Mouse (Mus musculus) liver, adult 2 months (tissue): Measurements from ENCODE around the gene Rnf183.

Experiments used
- CTCF ChIP-seq: fragments of 200-500 bp; IDR thresholded peaks from 2 replicates; pipeline ENCODE4 v1.5.1; 2011; ENCODE audit warnings: low read depth, low read length, control low read depth
- POLR2A ChIP-seq: fragments of 200-500 bp; IDR thresholded peaks from 2 replicates; pipeline ENCODE4 v1.6.1; 2011; ENCODE audit warnings: low read length, control low read depth; ENCODE audit not compliant: insufficient read depth; ENCODE audit errors: extremely low read depth

DNA sequence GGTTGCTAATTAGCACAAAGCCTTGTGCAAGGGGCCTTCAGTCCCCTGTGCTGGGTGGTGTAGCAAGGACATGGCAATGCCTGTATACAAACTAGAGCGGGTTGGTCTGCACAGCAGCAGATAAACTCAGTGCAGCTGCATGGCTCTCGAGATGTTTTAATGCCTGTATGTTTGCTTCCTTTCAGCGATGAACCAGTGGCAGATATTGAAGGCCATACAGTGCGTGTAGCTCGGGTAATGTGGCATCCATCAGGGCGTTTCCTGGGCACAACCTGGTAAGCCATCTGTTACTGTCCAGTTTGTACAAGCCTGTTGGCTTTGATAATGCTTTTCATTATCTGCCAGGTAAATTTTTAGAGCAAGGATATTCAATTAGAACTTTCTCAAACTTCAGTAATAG is 16.0 kb downstream of the Rnf183 start:
- TF ChIP-seq POLR2A (no peak), CTCF (no peak)
